8 mouse cellular contexts compared by ENCODE assay signal in genomic region chr1:37272464-37272863, GRCm38 (mm10). TPM values are rescaled to one million over a fixed set of nuclear protein-coding genes. Genes with fewer than 3 reads are reported as not detected.
DNase-seq lines count a peak whose midpoint lies in the region; ATAC-seq lines count a peak whose summit lies in the region.

No protein-coding gene starts in this region.

- H3K4me2 ChIP-seq in limb, embryonic 13.5 days (replicated peaks): no peak overlapping the region

- no peak overlapping the region for H3K9ac ChIP-seq in limb, embryonic 13.5 days

- H3K4me3 ChIP-seq in limb, embryonic 13.5 days: no peak overlapping the region

- H3K27ac ChIP-seq in limb, embryonic 13.5 days: no peak overlapping the region

- peak; percentile 75 for DNase-seq in CD4-positive helper T cell, adult 2 months (ENCODE audit: low read depth, low spot score)
- DNase-seq in WW6 (ENCODE audit: low read depth, low spot score): peak; percentile 38
- DNase-seq in cerebellum, postnatal 25 days: peak; percentile 69 to 77
- peak; percentile 44 for DNase-seq in gastrocnemius, postnatal 10 days
- DNase-seq in kidney, adult 8-10 months: peak; percentile 24 to 65
- peak; percentile 54 to 68 for DNase-seq in natural killer cell, adult 2 months (ENCODE audit: low spot score in 2 of 2)
- peak; percentile 7 to 31 for DNase-seq in thymus, adult 18-20 months

- H3K27me3 ChIP-seq in limb, embryonic 13.5 days: peaks cover 5% of the 10 kb centered on the region; the same call in 1 of the 2 replicates

- ATAC-seq in limb, embryonic 13.5 days (ENCODE audit: low FRiP score, low read depth): 0 out of 2 replicates have a peak, but pooled peaks have one; percentile 40

- no peaks in the 10 kb centered on the region for H3K9me3 ChIP-seq in limb, embryonic 13.5 days

- WGBS in limb, embryonic 13.5 days: 5% methylated on average over 7 of the region's 7 CpGs

- no peaks in the 10 kb centered on the region for H3K36me3 ChIP-seq in limb, embryonic 13.5 days

- H3K4me1 ChIP-seq in limb, embryonic 13.5 days: no peaks in the 10 kb centered on the region

RNA-seq across cellular contexts. Expression of gene Inpp4a, which starts 27.2 kb away (rescaled TPM):
- 10 to 100 TPM; 22.1 to 26.2 TPM for total RNA-seq in gastrocnemius, postnatal 10 days (2021)
- 20.9 and 21.2 TPM in 2 replicates for polyA plus RNA-seq in limb, embryonic 13.5 days (2015; fragmentation: Nextera tagmentation; extraction: Ambion mirVana)

RNA-seq across cellular contexts. Expression of gene Cnga3, which starts 58.2 kb away (rescaled TPM):
- under 1 TPM; 0.80 to 0.90 TPM for total RNA-seq in gastrocnemius, postnatal 10 days (2021)
- not detected in 2 replicates for polyA plus RNA-seq in limb, embryonic 13.5 days (2015; fragmentation: Nextera tagmentation; extraction: Ambion mirVana)

Comparison
In these comparisons a context has a peak if more than half of its experiments do, and no peak if none do; other contexts are left out.
1. DNase-seq: peak in every context shown above with its lines; median percentile 75 in CD4-positive helper T cell, adult 2 months; 73 in cerebellum, postnatal 25 days; 61 in natural killer cell, adult 2 months; 44 in kidney, adult 8-10 months; 44 in gastrocnemius, postnatal 10 days; 38 in WW6; 19 in thymus, adult 18-20 months.